Mouse (Mus musculus) bone marrow macrophage, adult 2 months (primary cell): ENCODE results near the gene Pcdh9. TPM values are rescaled to one million over a fixed set of nuclear protein-coding genes. Genes with fewer than 3 reads are reported as not detected.

Source experiments
- H3K27ac ChIP-seq: 2 replicates; pipeline ENCODE4 v1.5.1; 2012; ENCODE audit warnings: low read depth, low read length; ENCODE audit not compliant: insufficient read depth
- H3K4me1 ChIP-seq: 2 replicates; pipeline ENCODE4 v1.6.1; 2012; ENCODE audit warnings: low read length; ENCODE audit not compliant: control insufficient read depth, insufficient read depth
- H3K4me3 ChIP-seq: 2 replicates; pipeline ENCODE4 v1.5.1; 2012; ENCODE audit warnings: mild to moderate bottlenecking, low read length, moderate library complexity; ENCODE audit not compliant: insufficient read depth
- CTCF ChIP-seq: IDR thresholded peaks from 2 replicates; pipeline ENCODE4 v1.5.1; 2012; ENCODE audit warnings: low read depth, mild to moderate bottlenecking, low read length, moderate library complexity
- POLR2A ChIP-seq: IDR thresholded peaks from 2 replicates; pipeline ENCODE4 v1.6.1; 2012; ENCODE audit warnings: mild to moderate bottlenecking, low read depth, low read length, borderline replicate concordance
- polyA plus RNA-seq: library from polyadenylated mRNA; stranded (reverse); fragments of >200 nt; gene quantifications from 2 replicates; pipeline ENCODE4 v1.2.4, GENCODE M21; 2012; ENCODE audit not compliant: missing spikeins, insufficient read depth, insufficient read length

The Pcdh9 gene
- polyA plus RNA-seq, 1 experiment, result not detected

DNA sequence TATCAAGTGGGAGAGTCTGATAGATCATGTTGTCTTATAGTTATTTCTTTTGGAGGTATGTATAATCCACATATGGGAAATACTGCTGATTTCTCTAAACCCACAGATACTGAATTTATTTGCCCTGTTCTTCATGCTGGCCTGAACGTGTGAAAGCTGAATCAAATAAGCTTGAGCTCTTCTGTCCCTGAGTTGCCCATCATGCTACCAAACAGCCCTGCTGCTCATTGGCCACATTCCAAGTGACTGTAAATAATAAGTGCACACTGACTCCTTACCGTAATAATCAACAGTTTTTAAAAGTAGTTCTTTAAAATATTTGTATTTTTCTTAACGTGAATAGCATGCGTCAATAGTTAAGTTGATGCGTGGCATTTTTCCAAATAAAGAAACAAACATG lies 370.3 kb downstream of the Pcdh9 start:
- no peaks in the 10 kb centered on the region for H3K4me1 ChIP-seq
- H3K4me3 ChIP-seq, result no peak overlapping the region
- no peak overlapping the region for H3K27ac ChIP-seq
- no peak for TF ChIP-seq POLR2A
- no peak for TF ChIP-seq CTCF

DNA sequence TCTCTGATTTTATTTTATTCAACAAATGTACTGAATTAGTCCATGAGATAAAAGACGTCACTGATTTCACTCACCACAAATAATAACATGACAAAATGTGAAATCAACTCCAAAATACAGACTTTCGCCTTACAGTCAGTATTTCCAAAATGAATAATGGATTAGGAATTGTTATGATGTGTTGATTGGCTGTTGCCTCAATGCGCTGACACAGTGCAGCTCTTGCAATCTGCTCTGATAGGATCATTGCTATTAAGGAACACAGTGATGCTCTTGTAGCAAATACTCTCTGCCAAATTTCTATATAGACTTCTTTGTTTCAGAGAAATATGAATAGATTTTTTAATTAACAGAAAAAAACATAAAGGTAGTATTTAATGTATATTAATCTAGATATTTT lies 373.8 kb downstream of the Pcdh9 start:
- H3K4me1 ChIP-seq, result no peaks in the 10 kb centered on the region
- TF ChIP-seq POLR2A, result no peak

DNA sequence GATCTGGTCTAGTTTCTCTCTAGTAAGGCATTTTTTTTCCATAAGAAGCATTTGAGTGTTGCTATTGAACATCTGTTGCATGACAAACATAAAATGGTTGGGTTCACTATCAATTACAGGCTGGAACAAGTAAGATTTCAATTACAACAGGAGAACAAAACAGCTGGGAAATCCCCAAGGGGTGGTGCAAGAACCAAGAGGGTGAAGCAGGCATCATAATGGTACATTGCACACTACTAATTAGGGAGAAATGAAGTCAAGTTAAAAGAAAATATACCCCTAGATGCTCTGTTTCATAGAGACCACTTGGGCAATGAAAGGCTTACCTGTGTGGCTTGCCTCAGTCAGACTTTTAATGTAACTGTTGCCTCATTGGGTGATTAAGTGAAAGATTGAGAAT lies 384.4 kb downstream of the Pcdh9 start:
- Histone ChIP-seq H3K4me3 (no peak overlapping the region), H3K27ac (no peak overlapping the region), H3K4me1 (no peaks in the 10 kb centered on the region)
- TF ChIP-seq CTCF, result no peak
- no peak for TF ChIP-seq POLR2A

More for the DNA sequence above, 373.8 kb downstream of the Pcdh9 start:
- Histone ChIP-seq H3K4me3 (no peak overlapping the region), H3K27ac (no peak overlapping the region)

DNA sequence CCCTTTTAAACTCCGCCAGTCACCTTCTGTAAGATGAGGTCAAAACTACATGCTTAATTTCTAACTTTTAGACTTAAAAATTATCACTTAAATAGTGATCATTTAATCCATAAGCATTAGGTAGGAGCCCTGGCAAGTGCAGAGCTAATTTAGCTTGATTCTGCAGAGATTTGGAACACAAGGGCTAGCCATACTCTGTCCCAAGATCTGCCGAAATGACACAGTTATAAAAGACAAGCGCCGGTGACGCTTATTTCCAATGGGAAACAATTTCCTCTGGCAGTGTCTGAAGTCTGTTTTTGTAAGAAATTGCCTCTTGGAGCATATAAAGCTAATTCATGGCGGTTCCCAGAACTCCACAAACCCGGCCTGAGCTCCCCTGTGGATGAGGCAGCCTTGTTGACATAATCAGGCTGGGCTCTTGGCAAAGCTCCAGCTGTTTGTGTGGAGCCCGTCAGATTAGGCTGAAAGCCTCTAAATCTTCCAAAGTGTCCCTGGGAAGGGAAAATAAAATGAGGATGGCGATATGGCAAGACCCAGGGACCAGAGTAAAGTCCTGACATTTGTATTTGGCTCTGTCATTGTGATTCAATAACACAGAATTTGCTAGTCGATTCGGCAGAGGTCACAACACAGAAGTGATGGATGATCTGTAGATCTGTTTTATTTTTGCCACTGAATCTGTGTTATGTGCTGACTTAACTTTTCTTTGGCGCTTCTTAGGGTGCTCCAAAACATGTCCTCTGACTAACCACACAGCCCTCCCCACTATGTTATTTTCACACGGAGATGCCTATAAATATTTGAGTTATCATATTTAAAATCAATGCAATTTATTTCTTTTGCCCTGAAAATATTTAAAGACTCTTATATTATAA lies 391.4 kb downstream of the Pcdh9 start:
- TF ChIP-seq CTCF (no peak), POLR2A (no peak)
- H3K4me1 ChIP-seq, result no peaks in the 10 kb centered on the region
- H3K4me3 ChIP-seq, result no peak overlapping the region
- H3K27ac ChIP-seq, result no peak overlapping the region

DNA sequence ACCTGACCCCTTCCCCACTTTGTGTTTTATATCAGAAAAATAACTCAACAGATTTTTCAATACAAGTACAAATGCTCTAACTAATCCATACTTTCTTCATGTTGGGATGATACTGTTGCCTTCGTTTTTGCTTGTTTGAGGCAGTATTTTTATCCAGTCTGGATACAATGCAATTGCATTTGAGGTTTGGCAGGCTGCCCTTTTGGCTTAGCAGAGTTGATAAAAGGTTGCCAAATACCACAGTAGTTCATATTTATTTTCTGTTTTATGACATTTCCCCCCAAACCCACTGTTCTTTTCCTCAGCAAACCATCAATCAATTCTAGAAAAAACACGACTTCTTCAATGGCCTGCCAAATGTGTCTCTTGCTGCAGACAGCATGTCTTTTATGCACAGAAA lies 415.5 kb downstream of the Pcdh9 start:
- no peak overlapping the region for H3K27ac ChIP-seq
- H3K4me1 ChIP-seq, result no peaks in the 10 kb centered on the region
- TF ChIP-seq POLR2A (no peak), CTCF (no peak)
- H3K4me3 ChIP-seq, result no peak overlapping the region

DNA sequence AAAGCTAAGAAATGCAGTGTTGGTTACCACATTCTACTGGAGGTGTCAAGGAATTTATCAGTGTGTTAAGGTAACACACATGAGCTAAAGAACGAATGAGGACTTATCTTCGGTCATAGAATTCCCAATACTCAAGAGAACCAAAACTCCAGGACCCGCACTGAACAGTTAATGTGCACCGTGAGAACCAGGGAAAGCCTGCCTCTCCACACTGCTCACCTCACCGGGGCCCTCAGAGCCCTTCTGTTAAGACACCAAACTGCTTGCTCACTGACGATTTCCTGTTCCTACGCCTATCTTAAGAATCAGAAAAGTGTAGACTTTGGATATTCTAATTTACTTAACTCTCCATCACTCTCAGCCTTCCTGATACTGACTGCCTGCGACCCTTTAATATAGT lies 418.0 kb downstream of the Pcdh9 start:
- H3K27ac ChIP-seq, result no peak overlapping the region
- H3K4me1 ChIP-seq, result no peaks in the 10 kb centered on the region
- no peak for TF ChIP-seq POLR2A
- no peak for TF ChIP-seq CTCF
- no peak overlapping the region for H3K4me3 ChIP-seq

DNA sequence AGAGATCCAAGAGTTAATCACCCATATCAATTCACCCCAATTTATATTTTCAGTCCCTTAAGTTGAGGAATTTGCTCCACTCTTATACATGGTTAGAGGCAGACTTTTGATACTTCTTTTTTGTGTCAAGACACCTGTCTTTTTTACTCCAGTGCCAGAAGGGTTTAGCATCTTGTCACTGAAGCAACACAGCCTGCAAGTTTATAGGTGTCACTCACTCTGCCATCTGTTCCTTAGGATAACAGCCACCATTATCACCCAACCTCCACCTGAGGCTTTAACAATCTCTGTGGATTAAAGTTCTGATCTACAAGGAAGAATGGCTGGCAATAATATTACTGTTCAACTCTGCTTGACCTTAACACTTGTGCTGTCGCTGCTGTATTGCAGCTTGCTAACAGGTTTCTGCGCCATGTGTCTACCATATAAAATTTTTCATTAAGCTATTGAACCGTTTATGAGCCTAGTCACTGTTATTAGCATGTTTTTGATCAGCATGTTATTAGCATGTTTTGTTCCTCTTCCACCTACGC lies 427.1 kb downstream of the Pcdh9 start:
- Histone ChIP-seq H3K27ac (no peak overlapping the region), H3K4me1 (no peaks in the 10 kb centered on the region), H3K4me3 (no peak overlapping the region)
- no peak for TF ChIP-seq CTCF

DNA sequence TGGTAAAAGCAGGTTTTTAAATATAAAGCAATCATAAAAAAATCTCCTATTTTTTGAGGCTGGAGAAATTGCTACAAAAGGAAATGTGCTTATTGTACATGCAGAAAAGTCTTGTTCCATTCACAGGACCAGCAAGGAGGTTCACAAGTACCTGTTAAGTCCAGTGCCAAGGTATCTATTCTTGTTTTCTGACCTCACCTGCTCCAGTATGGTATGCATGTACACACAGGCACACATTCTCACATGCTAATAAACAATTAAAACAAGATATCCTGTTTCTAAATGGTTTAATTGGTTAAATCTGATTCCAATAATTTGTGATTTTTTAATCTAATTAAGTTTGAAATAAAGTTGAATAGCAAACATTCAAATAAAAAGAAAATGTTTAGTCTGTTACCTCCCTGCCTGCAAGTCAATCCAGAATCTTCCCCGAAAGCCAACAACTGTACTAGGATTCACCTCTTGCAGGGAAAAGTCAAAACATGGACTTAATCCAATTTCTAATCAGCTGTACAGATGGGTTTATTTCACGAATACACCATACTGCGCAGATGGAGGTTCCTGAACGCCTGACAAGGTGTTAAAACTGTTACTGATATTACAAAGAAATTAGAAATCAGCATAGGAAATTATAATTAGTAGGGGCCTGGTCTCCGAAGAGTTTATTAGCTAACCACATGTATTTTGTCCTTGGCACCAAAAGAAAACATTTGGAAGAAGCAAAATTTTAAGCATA lies 439.4 kb downstream of the Pcdh9 start:
- Histone ChIP-seq H3K27ac (no peak overlapping the region), H3K4me1 (no peaks in the 10 kb centered on the region), H3K4me3 (no peak overlapping the region)
- no peak for TF ChIP-seq CTCF
- no peak for TF ChIP-seq POLR2A

DNA sequence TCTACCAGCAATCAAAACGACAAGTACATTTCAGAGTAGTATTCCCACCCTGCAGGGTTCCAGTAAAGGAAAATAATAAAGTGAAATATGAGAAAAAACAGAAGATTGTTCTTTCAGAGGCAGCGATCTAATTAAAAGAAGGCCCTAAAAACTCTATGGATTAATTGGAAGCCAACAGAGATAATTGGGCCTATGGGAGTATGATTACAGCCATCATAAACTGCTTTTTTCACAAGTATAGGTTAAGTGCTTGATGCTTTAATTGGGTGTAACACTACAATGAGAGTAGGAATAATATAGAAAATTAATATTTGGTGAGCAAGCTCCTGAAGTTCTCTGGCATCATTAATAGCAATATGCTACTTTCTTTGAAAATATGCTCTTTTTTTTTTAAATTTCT lies 448.6 kb downstream of the Pcdh9 start:
- H3K4me1 ChIP-seq, result no peaks in the 10 kb centered on the region
- no peak for TF ChIP-seq POLR2A
- no peak for TF ChIP-seq CTCF
- H3K4me3 ChIP-seq, result no peak overlapping the region
- H3K27ac ChIP-seq, result no peak overlapping the region

DNA sequence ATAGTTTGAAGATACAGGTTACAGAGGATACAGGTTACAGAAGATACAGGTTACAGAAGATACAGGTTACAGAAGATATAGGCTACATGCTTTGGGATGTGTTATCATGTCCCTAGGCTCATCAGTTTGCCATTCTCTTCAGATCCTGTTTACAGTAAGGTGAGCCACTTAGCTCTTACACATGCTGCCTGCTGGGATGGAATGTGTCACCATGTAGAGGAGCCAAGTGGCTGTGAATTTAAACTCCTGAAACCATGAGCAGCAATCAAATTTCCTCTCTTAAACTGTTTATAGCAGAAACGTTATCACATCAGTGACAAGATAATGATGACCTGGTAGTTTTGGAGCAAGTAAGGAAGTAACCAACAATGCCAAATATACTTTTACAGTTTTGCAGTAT lies 453.3 kb downstream of the Pcdh9 start:
- H3K4me3 ChIP-seq, result no peak overlapping the region
- no peaks in the 10 kb centered on the region for H3K4me1 ChIP-seq
- no peak overlapping the region for H3K27ac ChIP-seq
- TF ChIP-seq POLR2A, result no peak
- TF ChIP-seq CTCF, result no peak
